Mouse (Mus musculus) layer of hippocampus, postnatal 14 days (tissue): ENCODE measurements around the gene Dgkd. TPM values are rescaled to one million over a fixed set of nuclear protein-coding genes. Genes with fewer than 3 reads are reported as not detected.
A peak's percentile ranks its signal among the peaks of the same experiment; 100 is the strongest.

Source experiments
- DNase-seq, 2 experiments: peaks; one replicate each; pipeline ENCODE4 v3.0.0; 2021 to 2022; ENCODE audit warnings: low spot score in 2 of 2, mixed read lengths in 1 of 2
- total RNA-seq, 2 experiments: library from RNA; stranded (reverse); gene quantifications; 2 replicates each; pipeline ENCODE4 v1.2.3; 2021

The Dgkd gene
- total RNA-seq, 2 experiments from 2014 or later, result 124 to 137 TPM

GRCm38 (mm10) chr1:87879494-87880325 lies 26.6 kb downstream of the Dgkd start:
- peak; percentile 76 to 90 for DNase-seq

- no peak for DNase-seq
Observed at GRCm38 (mm10) chr1:87880326-87880627, 27.2 kb downstream of the Dgkd start.

GRCm38 (mm10) chr1:87880856-87881255 lies 27.8 kb downstream of the Dgkd start:
- DNase-seq, result no peak

- no peak for DNase-seq
Observed at GRCm38 (mm10) chr1:87881726-87882125, 28.6 kb downstream of the Dgkd start.

- DNase-seq, result no peak
Observed at GRCm38 (mm10) chr1:87882554-87882953, 29.5 kb downstream of the Dgkd start.

- no peak for DNase-seq
Observed at GRCm38 (mm10) chr1:87890960-87891359, 37.9 kb downstream of the Dgkd start.

GRCm38 (mm10) chr1:87891634-87892033 lies 38.5 kb downstream of the Dgkd start:
- DNase-seq, result no peak

- DNase-seq, result no peak
Observed at GRCm38 (mm10) chr1:87892499-87892898, 39.4 kb downstream of the Dgkd start.

GRCm38 (mm10) chr1:87893414-87893813 lies 40.3 kb downstream of the Dgkd start:
- DNase-seq, result no peak

GRCm38 (mm10) chr1:87896921-87897320 lies 43.8 kb downstream of the Dgkd start:
- no peak for DNase-seq

GRCm38 (mm10) chr1:87899701-87900100 lies 46.6 kb downstream of the Dgkd start:
- no peak for DNase-seq

- DNase-seq, result no peak
Observed at GRCm38 (mm10) chr1:87900979-87901378, 47.9 kb downstream of the Dgkd start.

- no peak for DNase-seq
Observed at GRCm38 (mm10) chr1:87902186-87902585, 49.1 kb downstream of the Dgkd start.

- no peak for DNase-seq
Observed at GRCm38 (mm10) chr1:87906361-87906956, 53.4 kb downstream of the Dgkd start.

- no peak for DNase-seq
Observed at GRCm38 (mm10) chr1:87908006-87908405, 54.9 kb downstream of the Dgkd start.

GRCm38 (mm10) chr1:87908736-87909135 lies 55.6 kb downstream of the Dgkd start:
- no peak for DNase-seq

- DNase-seq, result no peak
Observed at GRCm38 (mm10) chr1:87909565-87909964, 56.5 kb downstream of the Dgkd start.

- DNase-seq, result no peak
Observed at GRCm38 (mm10) chr1:87910428-87910827, 57.3 kb downstream of the Dgkd start.

GRCm38 (mm10) chr1:87913356-87913755 lies 60.3 kb downstream of the Dgkd start:
- no peak for DNase-seq

- DNase-seq, result no peak
Observed at GRCm38 (mm10) chr1:87917361-87917760, 64.3 kb downstream of the Dgkd start.

- peak in 1 of 2 experiments; percentile 68 for DNase-seq
Observed at GRCm38 (mm10) chr1:87918061-87918460, 65.0 kb downstream of the Dgkd start.

GRCm38 (mm10) chr1:87920056-87920614 lies 67.0 kb downstream of the Dgkd start:
- no peak for DNase-seq

- DNase-seq, result peak in 1 of 2 experiments; percentile 65
Observed at GRCm38 (mm10) chr1:87922666-87923065, 69.6 kb downstream of the Dgkd start.
